Mouse (Mus musculus) spleen, embryonic (tissue): ENCODE results near the gene Dnah6.

Source experiments
- CTCF ChIA-PET: fragments of 350-600 bp; sonication (Branson Sonifier 250); formaldehyde crosslinking; loops from one replicate; lab custom pipeline; 2022; lab: Charles Lee

Gene Dnah6

DNA sequence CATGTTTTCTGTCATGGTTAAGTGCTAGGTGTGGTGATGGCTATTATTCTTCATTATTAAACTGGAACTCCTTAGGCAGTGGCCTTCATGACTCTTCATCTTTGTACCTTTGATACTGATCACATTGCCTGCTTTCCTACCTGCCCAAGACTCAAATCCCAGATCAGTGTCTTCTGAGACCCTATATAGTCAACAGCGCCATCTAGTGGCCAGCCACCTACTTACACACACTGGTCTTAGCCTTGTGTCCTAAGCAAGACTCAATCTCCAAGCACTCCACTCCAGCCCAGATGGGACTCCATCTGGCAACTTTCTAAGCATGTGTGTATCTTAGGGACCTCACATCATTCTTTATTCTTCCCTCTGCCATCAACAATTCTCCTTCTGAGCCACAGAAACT, 67.8 kb downstream of the Dnah6 start:
- CTCF ChIA-PET, result interaction anchor here (0.5 kb wide), 1 partner anchor 308 kb away, joined by 3 read pairs; no protein-coding TSS in a partner anchor

DNA sequence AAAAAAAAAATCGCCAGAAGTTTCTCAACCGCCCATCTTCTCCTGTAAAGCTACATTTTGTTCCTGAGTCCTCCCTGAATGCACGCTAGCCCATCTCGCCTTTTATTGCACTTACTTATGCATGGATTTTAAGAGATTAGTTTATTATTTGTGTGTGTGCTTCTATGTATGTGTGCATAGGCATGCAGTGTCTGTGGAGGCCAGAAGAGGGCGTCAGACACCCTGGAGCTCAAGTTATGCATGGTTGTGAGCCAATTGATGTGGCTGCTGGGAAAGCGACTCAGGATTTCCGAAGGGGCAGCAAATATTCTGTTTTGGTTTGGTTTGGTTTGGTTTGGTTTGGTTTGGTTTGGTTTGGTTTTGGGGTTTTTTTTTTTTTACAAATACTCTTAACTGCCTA, 78.0 kb downstream of the Dnah6 start:
- CTCF ChIA-PET, result interaction anchor here (0.6 to 0.7 kb wide), 2 partner anchors 21 to 507 kb away, joined by 3 read pairs; no protein-coding TSS in a partner anchor

DNA sequence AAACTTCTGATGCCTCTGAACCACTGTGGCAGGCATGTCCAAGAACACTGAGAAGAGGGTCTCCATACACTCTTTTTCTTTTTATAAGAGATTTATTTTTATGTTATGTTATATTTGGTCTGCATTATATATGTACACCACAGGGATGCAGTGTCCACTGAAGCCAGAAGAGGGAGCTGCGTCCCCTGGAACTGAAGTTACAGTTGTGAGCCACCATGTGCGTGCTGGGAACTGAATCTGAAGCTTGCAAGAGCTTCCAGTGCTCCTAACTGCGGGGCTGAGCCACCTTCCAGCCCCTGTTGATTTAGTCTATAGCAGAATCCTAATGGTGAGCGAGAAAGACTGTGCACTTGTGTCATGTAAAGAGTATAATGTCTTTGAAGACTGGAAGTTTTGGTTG, 78.7 kb downstream of the Dnah6 start:
- CTCF ChIA-PET, result interaction anchor here (0.7 kb wide), 1 partner anchor 506 kb away, joined by 3 read pairs; no protein-coding TSS in a partner anchor

DNA sequence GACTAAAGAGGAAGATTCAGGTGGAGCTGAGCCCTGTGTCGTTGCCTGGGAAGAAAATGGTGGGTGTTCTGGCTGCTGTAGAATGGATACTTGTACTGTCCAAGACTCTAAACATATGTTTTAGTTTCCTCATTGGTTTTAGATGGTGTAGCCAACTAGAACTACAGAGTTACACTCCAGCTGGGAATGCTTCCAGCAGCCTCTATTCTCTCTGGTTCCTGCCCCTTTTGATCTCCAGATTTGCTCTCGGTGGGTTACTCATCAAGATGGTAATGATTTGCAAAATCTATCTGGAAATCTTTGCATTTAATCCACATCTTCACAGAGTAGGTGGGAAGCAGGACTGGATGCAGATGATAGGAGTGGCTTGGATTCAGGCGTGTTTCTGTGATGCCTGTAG, 80.6 kb downstream of the Dnah6 start:
- CTCF ChIA-PET, result no interaction called here

DNA sequence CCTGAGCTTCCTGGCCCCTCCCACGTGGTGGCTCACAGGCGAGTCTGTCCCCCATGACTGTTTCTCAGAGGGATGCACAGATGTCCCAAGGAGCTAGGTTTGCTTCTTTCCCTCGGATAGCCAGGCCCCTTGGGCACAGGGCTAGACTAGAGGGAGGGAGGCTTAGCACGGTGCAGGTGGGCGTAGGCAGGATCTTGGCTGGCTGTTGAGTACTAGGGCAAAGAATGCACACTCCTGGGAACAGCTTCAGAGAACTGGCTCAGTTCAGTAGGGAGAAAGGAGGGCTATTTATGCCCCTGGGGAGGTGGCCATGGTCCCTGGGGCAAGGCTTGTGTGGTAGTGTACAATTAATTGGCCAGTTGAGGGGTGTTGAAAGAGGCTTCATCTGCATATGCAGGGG, 88.7 kb downstream of the Dnah6 start:
- CTCF ChIA-PET, result no interaction called here

DNA sequence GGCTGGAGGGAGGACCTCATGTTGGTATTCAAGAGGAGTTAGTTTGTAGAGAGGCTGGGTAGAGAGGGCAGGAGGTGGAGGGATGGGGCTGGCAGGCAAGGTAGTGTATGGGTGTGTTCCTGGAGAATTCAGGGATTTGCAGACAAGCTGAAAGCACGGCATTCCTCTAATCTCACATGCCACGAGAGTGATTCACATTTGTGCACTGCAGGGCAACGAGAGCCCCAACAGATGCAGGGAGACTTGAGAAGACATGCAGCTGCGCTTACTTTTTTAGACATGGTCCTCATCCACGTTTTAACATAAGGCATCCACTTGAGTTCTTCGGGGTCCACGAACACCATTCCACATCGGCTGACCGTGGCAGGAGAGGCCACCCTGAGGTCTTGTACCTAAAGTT, 93.9 kb downstream of the Dnah6 start:
- CTCF ChIA-PET, result no interaction called here

DNA sequence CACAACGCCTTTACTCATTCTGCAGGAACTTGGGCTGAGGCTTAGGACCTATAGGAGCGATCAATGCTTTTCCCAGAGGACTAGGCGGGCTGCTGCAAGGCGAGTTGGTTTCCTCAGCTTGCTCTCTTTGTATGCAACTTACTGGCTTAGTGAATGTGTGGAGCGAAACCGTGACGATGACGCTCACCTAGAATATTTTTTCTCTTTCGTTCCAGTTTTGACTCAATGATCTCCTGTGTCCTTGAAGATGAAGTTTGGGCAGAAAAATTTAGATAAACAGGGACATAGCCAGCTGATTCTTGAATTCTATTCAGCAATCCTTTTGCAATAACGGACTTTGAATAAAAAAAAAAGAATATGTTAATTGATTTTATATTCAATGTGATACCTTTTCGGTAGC, 101.1 kb downstream of the Dnah6 start:
- CTCF ChIA-PET, result no interaction called here

DNA sequence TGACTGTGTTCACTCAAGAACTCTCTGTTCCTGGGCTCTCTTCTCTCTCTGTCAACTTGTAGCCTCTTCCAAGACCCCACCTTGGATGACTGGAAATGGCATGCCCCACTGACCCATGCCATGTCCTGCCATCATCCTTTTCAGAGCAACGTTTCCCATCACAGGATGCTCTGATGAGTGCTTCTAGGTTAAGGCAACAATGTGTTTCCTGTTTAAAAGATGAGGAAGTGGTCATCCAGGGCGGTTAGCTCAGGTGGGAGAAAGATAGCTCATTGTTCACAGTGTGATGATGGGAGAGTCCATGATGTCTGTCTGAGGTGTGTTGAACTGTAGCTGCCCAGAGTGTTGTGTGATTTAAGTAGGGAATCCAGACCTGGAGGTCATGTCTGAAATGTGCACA, 107.6 kb downstream of the Dnah6 start:
- CTCF ChIA-PET, result no interaction called here

DNA sequence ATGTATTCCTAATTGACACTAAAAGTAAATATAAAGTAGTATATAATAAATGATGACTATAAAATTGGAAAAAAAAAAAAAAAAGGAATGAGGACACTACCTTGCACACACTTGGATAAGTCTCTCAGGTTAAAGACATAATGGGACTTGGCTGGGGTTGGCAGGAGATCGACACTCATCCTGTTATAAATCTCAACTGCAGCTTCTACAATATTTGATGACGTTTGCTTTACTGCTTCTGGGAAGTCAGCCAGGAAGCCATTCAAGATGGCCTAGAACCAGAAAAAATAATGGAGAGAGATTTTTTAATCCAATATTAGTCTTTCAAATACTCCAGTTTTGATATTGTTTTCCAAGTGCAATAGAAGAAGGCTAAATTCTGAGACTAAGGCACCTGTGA, 108.1 kb downstream of the Dnah6 start:
- CTCF ChIA-PET, result no interaction called here

DNA sequence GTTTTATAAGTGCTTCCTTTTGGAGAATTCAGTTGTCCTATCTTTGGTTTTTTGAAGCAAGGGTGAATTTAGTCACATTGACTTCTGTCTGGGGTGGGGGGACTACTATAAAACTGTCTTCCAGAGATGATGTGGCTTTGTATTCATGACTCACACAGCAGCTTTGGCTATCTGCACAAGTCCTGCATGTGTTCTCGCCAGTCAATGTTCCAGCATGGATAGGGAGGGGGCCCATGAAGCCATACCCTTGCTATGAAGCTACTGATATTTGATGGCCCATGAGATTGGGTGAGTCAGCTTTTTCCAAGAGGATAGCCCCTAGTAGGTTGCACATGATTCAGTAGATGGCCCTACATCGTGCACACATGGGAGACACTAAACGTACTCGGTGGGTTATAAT, 128.3 kb downstream of the Dnah6 start:
- CTCF ChIA-PET, result no interaction called here

DNA sequence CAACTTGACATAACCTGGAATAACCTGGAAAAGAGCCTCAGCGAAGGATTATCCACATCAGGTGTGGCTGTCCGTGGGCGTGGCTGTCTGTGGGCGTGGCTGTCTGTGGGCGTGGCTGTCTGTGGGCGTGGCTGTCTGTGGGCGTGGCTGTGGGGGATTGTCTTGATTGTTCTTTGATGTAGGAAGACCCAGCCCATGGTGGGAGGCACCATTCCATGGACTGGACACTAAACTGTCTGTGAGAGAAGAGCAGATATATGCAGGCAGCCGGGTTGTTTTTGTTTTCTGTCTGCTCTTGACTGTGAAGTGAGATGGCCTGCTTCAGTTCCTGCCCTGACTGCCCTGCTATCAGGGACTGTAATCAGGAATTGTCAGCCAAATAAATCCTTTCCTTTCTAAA, 130.6 kb downstream of the Dnah6 start:
- CTCF ChIA-PET, result no interaction called here

DNA sequence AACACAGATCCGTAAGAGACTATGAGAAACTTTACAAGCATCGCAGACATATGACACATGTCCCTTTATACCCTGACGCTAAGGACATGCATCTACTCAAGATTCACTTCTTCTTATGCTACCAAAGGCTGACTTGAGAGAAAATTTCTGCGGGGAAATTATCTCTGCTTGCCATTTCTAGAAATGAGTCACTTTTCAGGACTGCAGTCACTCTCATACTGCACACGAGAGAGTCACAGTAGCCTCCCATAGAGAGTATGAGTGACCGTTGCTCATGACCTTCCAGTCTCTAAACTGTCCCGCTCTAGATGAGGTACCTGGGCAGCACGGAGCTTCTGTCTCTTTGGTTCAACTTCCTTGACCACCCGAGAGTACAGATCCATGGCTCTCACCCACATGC, 138.9 kb downstream of the Dnah6 start:
- CTCF ChIA-PET, result no interaction called here

DNA sequence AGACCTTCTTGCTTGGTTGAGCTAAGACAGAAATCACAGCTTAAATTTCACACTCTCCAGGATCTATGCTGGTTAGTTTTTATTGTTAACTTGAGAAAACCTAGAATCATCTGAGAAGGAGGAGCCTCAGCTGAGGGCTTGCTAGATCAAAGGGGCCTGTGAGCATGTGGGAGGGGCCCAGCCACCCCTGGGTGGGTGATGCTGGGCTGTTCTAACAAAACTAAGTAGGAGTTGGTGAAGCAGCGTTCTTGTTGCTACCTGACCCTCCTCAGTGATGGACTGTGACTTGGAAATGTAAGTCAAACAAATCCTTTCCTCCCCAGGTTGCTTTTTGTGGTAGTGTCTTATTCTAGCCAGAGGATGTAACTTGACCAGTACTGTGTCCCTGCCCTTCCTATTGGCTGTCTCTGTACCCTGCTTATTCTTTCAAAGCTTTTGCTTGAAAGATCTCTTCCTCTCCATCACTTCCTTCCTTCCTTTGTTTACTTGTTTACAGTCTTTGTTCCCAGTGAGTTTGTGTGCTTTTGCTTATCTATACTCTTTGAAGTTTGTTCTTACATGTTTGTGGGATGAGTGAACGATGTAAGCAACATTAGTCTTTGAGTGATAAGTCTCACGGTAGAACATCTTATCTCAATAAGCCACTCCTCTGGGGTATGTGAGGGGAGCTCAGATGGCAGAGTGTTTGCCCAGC, 149.2 kb downstream of the Dnah6 start:
- CTCF ChIA-PET, result no interaction called here

DNA sequence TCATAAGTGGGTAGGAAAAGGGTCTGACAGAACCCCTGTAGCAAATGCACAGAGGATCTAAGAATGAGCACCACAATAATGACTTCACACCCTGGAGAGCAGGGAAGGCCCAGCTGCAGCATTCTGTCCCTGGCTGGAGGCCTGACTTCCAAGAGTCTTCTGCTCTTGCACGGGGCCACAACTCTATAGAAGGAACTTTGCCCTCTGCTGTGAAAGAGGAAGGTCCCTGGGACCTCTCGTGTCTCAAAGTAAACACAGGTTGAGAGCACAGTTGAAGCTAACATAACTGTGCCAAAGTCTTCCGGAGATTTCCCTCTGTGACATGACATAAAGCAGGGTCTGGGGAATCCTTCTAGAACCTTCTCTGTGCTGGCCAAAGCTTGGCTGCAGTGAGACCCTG, 150.2 kb downstream of the Dnah6 start:
- CTCF ChIA-PET, result no interaction called here

DNA sequence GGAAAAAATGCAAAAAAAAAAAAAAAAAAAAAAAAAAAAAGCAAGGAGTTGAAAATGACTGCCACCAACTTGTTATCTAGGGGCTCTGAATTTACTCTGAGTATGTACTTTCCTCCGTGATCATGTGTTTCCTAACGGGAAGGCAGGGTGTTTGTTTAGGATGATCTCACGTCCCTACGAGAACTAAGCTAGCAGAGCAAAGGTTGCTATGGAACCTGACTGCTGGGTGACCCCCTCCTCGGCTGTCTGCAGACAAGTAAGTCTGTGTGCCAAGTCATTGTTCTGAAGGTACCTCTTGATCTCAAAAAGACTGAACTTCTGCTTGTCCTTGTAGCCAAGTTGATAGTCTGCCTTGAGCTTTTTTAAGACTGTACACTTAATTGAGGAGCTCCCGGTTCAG, 150.8 kb downstream of the Dnah6 start:
- CTCF ChIA-PET, result interaction anchor here (0.6 kb wide), 1 partner anchor 149 kb away, joined by 5 read pairs; no protein-coding TSS in a partner anchor

DNA sequence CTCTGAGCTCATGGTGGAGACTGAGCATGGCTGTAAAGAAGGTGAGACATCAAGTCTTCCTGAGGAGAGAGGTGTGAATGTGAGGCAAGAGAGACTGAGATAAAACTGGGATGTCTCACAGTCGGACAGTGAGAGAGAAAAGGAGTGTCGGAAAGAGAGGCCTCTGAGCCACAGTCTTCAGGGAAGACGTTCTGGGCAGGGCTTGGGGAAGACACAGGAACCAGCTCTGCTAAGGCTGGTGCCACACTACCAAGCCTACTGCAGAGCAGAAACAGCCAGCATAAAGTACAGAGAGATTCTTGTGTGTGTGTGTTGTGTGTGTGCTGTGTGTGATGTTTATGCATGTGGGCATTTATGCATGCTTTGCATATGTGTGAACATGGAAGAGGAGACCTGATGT, 156.9 kb downstream of the Dnah6 start:
- CTCF ChIA-PET, result no interaction called here

DNA sequence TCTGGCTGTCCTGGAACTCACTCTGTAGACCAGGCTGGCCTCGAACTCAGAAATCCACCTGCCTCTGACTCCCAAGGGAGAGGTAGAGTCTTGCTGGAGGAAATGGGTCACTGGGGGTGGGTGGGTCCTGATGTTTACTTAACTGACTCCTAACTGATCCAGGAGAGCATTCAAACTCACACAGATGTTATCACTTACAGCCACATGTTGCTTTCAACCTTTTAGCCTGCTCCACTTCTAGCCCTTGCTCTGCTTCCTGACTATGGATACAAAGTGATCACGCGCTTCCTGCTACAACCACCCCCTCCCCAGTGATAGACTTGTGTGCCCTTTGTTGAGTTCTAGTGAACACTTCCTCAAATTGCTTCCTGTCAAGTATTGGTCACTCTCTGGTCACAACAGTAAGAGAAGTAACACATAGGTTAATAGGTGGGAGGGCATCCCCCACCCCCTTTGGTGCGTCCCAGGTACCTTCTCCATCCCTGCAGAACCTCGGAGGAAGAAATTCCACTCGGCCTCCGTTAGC, 161.8 kb downstream of the Dnah6 start:
- CTCF ChIA-PET, result no interaction called here

DNA sequence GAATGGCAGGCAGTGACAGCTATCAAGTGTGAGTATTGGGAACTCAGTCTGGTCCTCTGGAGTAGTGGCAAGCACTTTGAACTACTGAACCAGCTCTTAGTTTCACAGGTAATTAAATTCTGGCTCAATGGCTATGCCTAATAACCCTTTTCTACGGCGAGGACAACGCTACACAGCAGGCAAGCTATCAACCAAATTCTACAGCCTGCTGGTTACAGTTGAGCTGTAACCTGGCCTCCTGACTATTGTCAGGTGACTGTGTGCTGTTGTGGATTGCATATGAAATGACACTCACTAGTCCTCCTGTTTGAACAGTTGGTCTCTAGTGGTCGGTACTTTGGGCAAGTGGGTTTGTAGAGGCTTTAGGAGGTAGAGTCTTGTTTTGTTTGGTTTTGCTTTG, 162.3 kb downstream of the Dnah6 start:
- CTCF ChIA-PET, result no interaction called here

DNA sequence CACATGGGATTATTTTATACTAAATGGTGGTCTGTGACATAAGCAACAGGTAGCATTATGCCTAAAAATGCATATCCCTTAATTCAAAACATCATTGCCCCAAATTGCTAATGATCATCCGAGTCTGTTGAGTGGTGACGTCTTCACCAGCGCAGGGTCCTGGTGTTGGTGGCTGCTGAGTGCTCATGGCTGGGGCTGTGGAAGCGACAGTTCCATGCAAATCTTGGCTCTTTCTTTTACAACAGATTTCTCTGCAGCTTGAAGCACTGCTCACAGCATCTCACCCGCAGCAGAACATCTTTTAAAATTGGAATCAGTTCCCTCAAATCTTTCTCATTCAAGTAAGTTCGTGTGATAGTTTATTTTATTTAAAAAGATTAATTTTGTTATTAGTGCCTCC, 166.1 kb downstream of the Dnah6 start:
- CTCF ChIA-PET, result no interaction called here

DNA sequence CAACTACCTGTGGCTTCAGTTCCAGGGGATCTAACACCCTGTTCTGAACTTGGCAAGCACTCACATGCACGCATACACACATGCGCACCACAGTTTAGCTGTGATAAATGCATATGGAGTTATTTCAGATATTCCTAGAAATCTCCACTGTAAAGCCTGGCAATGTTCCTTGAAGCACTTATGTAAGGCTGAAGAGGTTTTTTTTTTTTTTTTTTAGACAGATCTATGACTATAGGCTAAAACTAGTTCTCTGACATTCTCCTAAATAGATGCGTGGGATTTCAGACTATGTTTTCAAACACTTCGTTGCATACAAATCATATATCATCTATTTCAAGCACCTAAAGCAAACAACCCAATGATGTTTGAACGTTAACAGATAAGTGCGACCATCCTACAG, 166.6 kb downstream of the Dnah6 start:
- CTCF ChIA-PET, result no interaction called here

DNA sequence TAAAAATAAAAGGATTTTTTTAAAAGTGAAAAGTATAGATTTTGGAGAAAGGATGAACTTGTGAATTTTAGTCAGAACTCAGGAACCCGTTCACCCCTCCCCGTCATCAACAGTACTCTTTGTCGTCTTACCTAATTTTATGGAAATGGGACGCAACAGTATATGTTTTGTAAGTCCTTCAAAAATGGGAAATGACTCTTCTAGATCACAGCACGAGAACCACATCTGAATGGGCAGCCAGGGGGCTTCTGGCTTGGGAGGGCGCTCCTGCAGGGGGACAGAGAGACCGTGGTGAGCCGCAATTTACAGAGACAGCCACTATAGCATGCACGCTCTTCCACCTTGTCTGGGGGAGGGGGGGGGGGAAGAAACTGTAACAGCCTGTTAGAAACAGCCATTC, 167.9 kb downstream of the Dnah6 start:
- CTCF ChIA-PET, result no interaction called here

DNA sequence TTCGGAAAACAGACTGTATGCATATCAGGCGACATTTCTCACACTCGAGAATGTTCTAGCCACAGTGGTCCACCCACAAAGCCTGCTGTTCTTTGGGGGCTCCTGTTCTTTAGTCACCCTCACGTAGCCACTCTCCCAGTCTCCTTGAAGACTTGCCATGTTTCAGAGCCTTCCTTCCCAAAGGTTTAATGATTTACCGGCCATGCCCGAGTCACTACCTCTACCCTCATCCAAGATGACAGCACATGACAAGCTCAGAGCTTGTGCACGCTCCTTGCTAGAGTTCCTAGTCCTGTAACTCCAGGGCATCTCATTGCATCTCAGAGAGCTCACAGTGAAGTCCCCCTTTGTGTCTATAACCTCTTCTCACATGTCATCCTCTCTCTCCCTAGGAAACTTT, 174.2 kb downstream of the Dnah6 start:
- CTCF ChIA-PET, result no interaction called here

DNA sequence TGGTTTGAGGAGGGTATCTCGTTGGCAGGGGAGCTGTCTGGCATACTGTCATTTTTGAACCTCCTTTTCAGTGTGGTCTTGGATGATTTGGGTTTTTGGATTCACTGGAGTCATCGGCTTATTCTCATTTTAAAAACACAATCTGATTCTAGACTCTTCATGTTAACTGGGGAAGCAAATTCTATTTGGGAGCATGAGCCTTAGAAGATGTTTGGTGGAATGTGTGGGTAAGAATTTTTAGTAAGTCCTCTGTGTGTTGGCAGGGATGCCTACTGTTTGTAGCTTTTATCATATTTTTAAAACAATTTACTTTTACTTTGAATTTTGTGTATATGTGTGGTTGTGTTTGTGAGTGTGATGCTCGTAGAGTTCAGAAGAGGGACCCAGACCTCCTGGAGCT, 175.5 kb downstream of the Dnah6 start:
- CTCF ChIA-PET, result no interaction called here

DNA sequence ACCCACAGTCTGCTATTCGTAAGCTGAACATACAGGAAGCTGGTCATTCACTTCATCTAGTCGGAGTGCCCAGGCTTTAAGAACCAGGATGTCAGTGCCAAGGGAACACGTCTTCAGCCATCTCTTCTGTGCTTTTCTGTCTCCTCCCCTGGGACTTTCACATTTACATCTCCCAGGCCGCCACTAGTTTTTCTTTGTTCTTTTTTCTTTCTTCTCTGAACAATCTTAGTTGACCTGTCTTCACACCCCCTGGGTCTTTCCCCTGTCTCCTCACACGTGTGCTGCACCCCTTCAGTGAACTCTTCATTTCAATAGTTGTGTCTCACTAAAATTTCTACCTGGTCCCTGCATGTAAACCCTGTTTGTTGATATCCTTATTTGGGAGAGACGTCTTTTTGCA, 179.2 kb downstream of the Dnah6 start:
- CTCF ChIA-PET, result no interaction called here
